Mouse (Mus musculus) forebrain, embryonic 10.5 days (tissue): ENCODE results near the gene Cbwd1. TPM values are rescaled to one million over a fixed set of nuclear protein-coding genes. Genes with fewer than 3 reads are reported as not detected.
"Not testable (repeated sequence)": the region's sequence is repeated elsewhere in the genome, so short reads cannot be mapped to it uniquely, and the experiment has no call there.

Experiments used
- DNase-seq: peaks from one replicate; pipeline ENCODE4 v3.0.0-alpha.2; 2017; ENCODE audit warnings: low spot score; ENCODE audit errors: extremely low spot score
- H3K27ac ChIP-seq: fragments of 300-500 bp; sonication (generic); 2 replicates; pipeline ENCODE4 v1.5.1; 2016; ENCODE audit warnings: mild to moderate bottlenecking
- H3K27me3 ChIP-seq: fragments of 300-500 bp; sonication (generic); 2 replicates; pipeline ENCODE4 v1.6.1; 2016; ENCODE audit warnings: mild to moderate bottlenecking; ENCODE audit not compliant: poor library complexity, severe bottlenecking
- H3K36me3 ChIP-seq: fragments of 300-500 bp; sonication (generic); replicated peaks from 2 replicates; pipeline ENCODE4 v1.6.1; 2016; ENCODE audit warnings: mild to moderate bottlenecking, moderate library complexity
- H3K4me1 ChIP-seq: fragments of 300-500 bp; sonication (generic); 2 replicates; pipeline ENCODE4 v1.6.1; 2016
- H3K4me3 ChIP-seq: fragments of 300-500 bp; sonication (generic); 2 replicates; pipeline ENCODE4 v1.5.1; 2016; ENCODE audit warnings: mild to moderate bottlenecking, moderate library complexity
- H3K9me3 ChIP-seq: fragments of 300-500 bp; sonication (generic); 2 replicates; pipeline ENCODE4 v1.6.1; 2016; ENCODE audit warnings: mild to moderate bottlenecking, moderate library complexity
- WGBS: fragments of 180-500 bp; shearing (Covaris S2); methylation state at CpG from one replicate; pipeline ENCODE4 v1.1.7; 2016; 5-methylcytosine and 5-hydroxymethylcytosine counted together
- polyA plus RNA-seq: library from polyadenylated mRNA; unstranded; fragments of >200 nt; fragmentation: Nextera tagmentation; extraction: Ambion mirVana; gene quantifications from 2 replicates; pipeline ENCODE4 v1.2.1, GENCODE M21; 2016

Cbwd1 gene
- polyA plus RNA-seq, 1 experiment from 2014 or later, result 22.1 TPM

- H3K4me3 ChIP-seq, result peak overlapping the region; percentile 58
- no peak overlapping the region for H3K27ac ChIP-seq
- no peaks in the 10 kb centered on the region for H3K9me3 ChIP-seq
- peaks cover 100% of the 10 kb centered on the region for H3K27me3 ChIP-seq
- H3K36me3 ChIP-seq, result no peaks in the 10 kb centered on the region
- under 1% methylated on average over 84 of the region's 84 CpGs for WGBS
- H3K4me1 ChIP-seq, result peaks cover 38% of the 10 kb centered on the region
- peak; percentile 68 for DNase-seq
These were observed 61.5 kb downstream of the Cbwd1 start for GRCm38 (mm10) chr19:24899578-24900544.

- Histone ChIP-seq H3K36me3 (no peaks in the 10 kb centered on the region), H3K27me3 (peaks cover 96% of the 10 kb centered on the region), H3K27ac (no peak overlapping the region), H3K4me3 (peak overlapping the region; percentile 58), H3K4me1 (peaks cover 38% of the 10 kb centered on the region), H3K9me3 (no peaks in the 10 kb centered on the region)
- 2% methylated on average over 34 of the region's 34 CpGs for WGBS
- DNase-seq, result peak; percentile 34
These were observed 62.5 kb downstream of the Cbwd1 start for GRCm38 (mm10) chr19:24898737-24899577.

DNA sequence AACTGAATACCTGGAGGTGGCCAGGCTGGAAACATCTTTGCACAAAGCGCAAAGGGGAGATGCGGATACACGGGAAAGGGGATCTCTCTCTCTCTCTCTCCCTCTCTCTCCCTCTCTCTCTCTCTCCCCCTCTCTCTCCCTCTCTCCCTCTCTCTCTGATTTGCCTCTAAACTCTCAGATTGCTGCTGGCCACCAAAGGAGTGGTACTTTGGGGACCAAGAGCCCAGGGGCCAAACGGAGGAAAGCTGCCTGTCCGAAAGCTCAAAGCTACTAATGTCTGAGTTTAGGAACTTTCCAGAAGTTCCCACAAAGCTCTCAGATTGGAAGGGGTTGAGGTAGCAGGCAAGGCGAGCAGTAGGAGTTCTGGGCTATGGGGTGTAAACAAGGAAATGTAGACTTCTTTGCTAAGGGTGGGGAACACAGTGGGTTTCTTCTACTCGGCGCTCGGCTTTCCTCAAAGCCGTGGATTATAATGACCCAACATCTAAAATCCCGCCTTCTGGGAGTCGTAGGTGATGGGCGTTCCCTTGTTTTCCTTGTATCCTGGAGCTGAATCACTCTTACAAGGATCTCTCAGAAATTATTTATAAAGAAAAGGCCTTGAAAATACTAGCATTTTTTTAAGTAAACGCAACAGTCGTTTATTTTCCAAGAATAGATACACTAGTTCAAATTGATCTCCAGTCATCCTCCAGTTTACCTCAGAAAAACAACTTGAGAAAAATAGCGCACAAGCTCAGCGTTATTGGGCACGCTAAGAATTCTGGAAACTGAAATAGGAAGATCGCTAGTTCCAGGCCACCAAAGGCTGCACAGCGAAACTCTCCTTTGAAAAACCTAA is 63.3 kb downstream of the Cbwd1 start:
- whole genome bisulfite sequencing, result under 1% methylated on average over 18 of the region's 20 CpGs
- Histone ChIP-seq H3K27me3 (peaks cover 94% of the 10 kb centered on the region), H3K27ac (no peak overlapping the region), H3K4me1 (peaks cover 38% of the 10 kb centered on the region), H3K9me3 (no peaks in the 10 kb centered on the region), H3K4me3 (peak overlapping the region; percentile 33), H3K36me3 (no peaks in the 10 kb centered on the region)
- DNase-seq, result peak; percentile 37

GRCm38 (mm10) chr19:24897006-24897895 is 64.2 kb downstream of the Cbwd1 start:
- no peaks in the 10 kb centered on the region for H3K9me3 ChIP-seq
- H3K27me3 ChIP-seq, result peaks cover 86% of the 10 kb centered on the region
- no peaks in the 10 kb centered on the region for H3K36me3 ChIP-seq
- peaks cover 36% of the 10 kb centered on the region for H3K4me1 ChIP-seq
- WGBS, result 2% methylated on average over 57 of the region's 57 CpGs
- peak overlapping the region; percentile 33 for H3K4me3 ChIP-seq
- DNase-seq, result peak; percentile 45
- H3K27ac ChIP-seq, result no peak overlapping the region

- Histone ChIP-seq H3K4me3 (no peak overlapping the region), H3K27me3 (peaks cover 79% of the 10 kb centered on the region), H3K4me1 (peaks cover 31% of the 10 kb centered on the region), H3K36me3 (no peaks in the 10 kb centered on the region), H3K27ac (no peak overlapping the region), H3K9me3 (no peaks in the 10 kb centered on the region)
- DNase-seq, result peak; percentile 18
- 24% methylated on average over 4 of the region's 4 CpGs for WGBS
These were observed 64.9 kb downstream of the Cbwd1 start for GRCm38 (mm10) chr19:24896536-24896935.

GRCm38 (mm10) chr19:24886888-24887287 is 74.5 kb downstream of the Cbwd1 start:
- Histone ChIP-seq H3K36me3 (no peaks in the 10 kb centered on the region), H3K9me3 (no peaks in the 10 kb centered on the region), H3K4me1 (no peaks in the 10 kb centered on the region), H3K4me3 (no peak overlapping the region), H3K27me3 (peaks cover 23% of the 10 kb centered on the region), H3K27ac (no peak overlapping the region)
- DNase-seq, result no peak
- WGBS, result 90% methylated on average over 3 of the region's 3 CpGs

DNA sequence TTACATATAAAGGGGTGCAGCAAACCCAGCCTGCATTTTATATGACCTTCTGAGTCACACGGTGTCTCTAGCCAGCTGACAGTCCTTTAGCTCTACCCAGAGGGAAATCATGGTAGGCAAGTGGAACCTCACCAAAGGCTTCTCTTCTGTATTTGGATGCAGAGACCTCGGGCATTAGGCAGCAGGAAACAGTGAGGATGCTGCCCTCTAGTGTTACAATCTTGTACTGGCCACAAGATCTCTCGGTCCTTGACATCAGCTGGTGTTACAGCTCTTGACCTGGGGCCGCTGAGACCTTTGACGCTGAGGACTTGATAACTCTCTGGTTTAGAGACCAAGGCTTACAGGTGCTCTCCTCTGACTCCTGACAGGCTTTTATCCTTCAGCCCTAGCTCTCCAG is 75.9 kb downstream of the Cbwd1 start:
- H3K27ac ChIP-seq, result no peak overlapping the region
- H3K27me3 ChIP-seq, result peaks cover 23% of the 10 kb centered on the region
- DNase-seq, result peak; percentile 50
- H3K9me3 ChIP-seq, result no peaks in the 10 kb centered on the region
- no peak overlapping the region for H3K4me3 ChIP-seq
- 18% methylated on average over 5 of the region's 5 CpGs for WGBS
- no peaks in the 10 kb centered on the region for H3K36me3 ChIP-seq
- H3K4me1 ChIP-seq, result peaks cover 6% of the 10 kb centered on the region; the same call in 1 of the 2 replicates

- peaks cover 6% of the 10 kb centered on the region; the same call in 1 of the 2 replicates for H3K4me1 ChIP-seq
- WGBS, result 74% methylated on average over 4 of the region's 4 CpGs
- H3K36me3 ChIP-seq, result no peaks in the 10 kb centered on the region
- H3K9me3 ChIP-seq, result no peaks in the 10 kb centered on the region
- no peak for DNase-seq
- no peak overlapping the region for H3K4me3 ChIP-seq
- peaks cover 10% of the 10 kb centered on the region for H3K27me3 ChIP-seq
- no peak overlapping the region for H3K27ac ChIP-seq
These were observed 80.2 kb downstream of the Cbwd1 start for GRCm38 (mm10) chr19:24881237-24881636.

DNA sequence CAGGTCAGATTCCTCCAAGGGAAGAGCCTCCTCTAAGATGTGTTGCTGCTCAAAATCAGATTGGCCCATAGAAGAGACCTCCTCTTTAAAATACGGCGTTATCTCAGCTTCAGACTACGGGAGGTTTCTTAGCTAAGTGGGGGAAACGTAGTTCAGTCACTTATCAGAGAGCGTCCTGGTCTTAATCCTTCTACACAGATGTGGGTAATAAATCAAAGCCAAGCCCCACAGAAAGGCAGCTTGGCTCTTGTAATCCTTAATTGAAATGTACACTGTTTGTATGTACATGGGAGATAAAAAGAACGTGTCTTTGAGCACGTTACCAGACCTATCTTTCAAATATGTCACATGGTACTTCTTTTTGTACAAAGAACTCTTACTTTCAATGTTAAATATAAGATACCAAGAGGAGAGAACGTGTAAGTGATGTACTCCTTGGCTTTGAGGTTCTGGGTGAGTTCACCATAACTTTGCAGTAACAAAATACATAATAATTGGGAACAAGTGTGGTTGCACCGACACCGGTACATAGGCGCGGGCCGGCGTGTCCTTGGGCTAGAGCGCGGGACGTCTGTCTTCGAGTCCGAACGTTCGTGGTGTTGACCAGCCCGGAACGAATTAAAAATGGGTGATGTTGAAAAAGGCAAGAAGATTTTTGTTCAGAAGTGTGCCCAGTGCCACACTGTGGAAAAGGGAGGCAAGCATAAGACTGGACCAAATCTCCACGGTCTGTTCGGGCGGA is 86.1 kb downstream of the Cbwd1 start, which contains the start of gene Gm10053:
Gene Gm10053 (plus strand): TSS at position 558 of the 742 bp plus-strand sequence.
- not testable (repeated sequence) for H3K4me3 ChIP-seq
- 91% methylated on average over 23 of the region's 26 CpGs for WGBS

DNA sequence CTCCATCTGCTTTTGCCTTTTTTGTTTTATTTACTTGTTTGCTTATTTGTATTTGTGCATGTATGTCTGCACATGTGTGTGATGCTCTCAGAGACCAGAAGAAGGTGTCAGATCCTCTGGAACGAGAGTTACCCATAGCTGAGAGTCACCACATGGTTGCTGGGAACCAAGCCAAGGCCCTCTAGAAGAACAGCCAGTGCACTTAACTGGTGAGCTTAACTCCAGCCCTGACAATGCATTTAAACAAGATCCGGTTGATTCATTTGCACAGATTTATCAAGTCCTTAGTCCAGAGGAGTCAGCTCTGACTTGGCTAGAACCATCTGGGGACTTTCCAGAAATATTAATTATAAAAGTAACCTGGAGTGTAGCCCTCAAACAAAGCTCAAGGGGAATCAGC is 87.5 kb downstream of the Cbwd1 start:
- H3K36me3 ChIP-seq, result no peaks in the 10 kb centered on the region
- peaks cover 4% of the 10 kb centered on the region for H3K4me1 ChIP-seq
- no peaks in the 10 kb centered on the region for H3K9me3 ChIP-seq
- no peak for DNase-seq
- 85% methylated on average over 2 of the region's 2 CpGs for WGBS
- H3K27ac ChIP-seq, result no peak overlapping the region
- H3K4me3 ChIP-seq, result no peak overlapping the region
- H3K27me3 ChIP-seq, result peaks cover 28% of the 10 kb centered on the region

More for the DNA sequence above, 86.1 kb downstream of the Cbwd1 start, which contains the start of gene Gm10053:
- not testable (repeated sequence) for H3K36me3 ChIP-seq, H3K27ac ChIP-seq, DNase-seq, H3K4me1 ChIP-seq, H3K9me3 ChIP-seq
- peaks cover 21% of the 10 kb centered on the region for H3K27me3 ChIP-seq
